Mouse (Mus musculus) G1E (cell line): ENCODE results near the gene Vmn2r19.

Source experiments
- CTCF ChIP-seq: IDR thresholded peaks from 2 replicates; pipeline ENCODE4 v1.5.1; 2012; ENCODE audit warnings: low read depth, low read length, inconsistent platforms, mixed read lengths
- POLR2AphosphoS5 ChIP-seq: IDR thresholded peaks from 2 replicates; pipeline ENCODE4 v1.6.1; 2012; ENCODE audit warnings: low read depth, low read length, inconsistent platforms; ENCODE audit not compliant: insufficient replicate concordance
- TAL1 ChIP-seq: conservative IDR thresholded peaks from 2 replicates; pipeline ENCODE4 v1.6.1; 2012; ENCODE audit warnings: low read depth, low read length, inconsistent platforms, mixed read lengths

- TF ChIP-seq TAL1 (0 out of 2 replicates have a peak, but pooled peaks have one; percentile 11), CTCF (no peak), POLR2AphosphoS5 (no peak)
Observed at GRCm38 (mm10) chr6:123259889-123260603, 48.1 kb upstream of the Vmn2r19 start.
